Mouse (Mus musculus): ENCODE measurements around the gene Zcwpw1. TPM values are rescaled to one million over a fixed set of nuclear protein-coding genes. Genes with fewer than 3 reads are reported as not detected.

Zcwpw1 gene
- polyA plus RNA-seq, 1 experiment from 2014 or later = 24.8 TPM

DNA sequence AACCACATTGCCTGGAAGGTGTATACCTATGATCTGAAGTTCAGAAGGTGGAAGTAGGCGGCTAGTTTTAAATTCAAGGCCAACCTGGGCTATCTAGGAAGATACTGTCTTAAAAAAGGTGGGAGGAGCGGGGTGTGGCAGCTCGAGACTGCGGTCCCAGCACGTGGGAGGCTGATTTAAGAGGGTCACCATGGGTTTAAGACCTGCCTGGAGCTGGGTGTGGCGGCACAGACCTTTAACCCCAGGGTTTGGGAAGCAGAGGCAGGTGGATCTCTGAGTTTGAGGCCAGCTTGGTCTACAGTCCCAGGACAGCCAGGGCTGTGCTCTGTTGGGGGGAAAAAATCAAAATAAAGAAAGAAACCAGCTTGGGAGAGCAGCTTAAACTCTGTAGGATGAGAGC is 35.6 kb upstream of the Zcwpw1 start:
- Histone ChIP-seq H3K4me2 (replicated peaks; ENCODE audit: low read depth, low read length) (no peak overlapping the region), H3K36me3 (ENCODE audit: insufficient read depth, low read length) (peaks cover 43% of the 10 kb centered on the region), H3K9ac (replicated peaks; ENCODE audit: low read length) (no peak overlapping the region), H3K4me3 (ENCODE audit: low read length) (no peak overlapping the region), H3K9me3 (ENCODE audit: low read length) (no peaks in the 10 kb centered on the region), H3K4me1 (ENCODE audit: insufficient read depth, low read length) (peaks cover 27% of the 10 kb centered on the region), H3K27ac (ENCODE audit: low read length) (no peak overlapping the region), H3K27me3 (ENCODE audit: insufficient read depth, low read length) (no peaks in the 10 kb centered on the region)
- no peak for ATAC-seq (ENCODE audit: low FRiP score, low TSS enrichment)
- WGBS = 82% methylated on average over 6 of the region's 6 CpGs

DNA sequence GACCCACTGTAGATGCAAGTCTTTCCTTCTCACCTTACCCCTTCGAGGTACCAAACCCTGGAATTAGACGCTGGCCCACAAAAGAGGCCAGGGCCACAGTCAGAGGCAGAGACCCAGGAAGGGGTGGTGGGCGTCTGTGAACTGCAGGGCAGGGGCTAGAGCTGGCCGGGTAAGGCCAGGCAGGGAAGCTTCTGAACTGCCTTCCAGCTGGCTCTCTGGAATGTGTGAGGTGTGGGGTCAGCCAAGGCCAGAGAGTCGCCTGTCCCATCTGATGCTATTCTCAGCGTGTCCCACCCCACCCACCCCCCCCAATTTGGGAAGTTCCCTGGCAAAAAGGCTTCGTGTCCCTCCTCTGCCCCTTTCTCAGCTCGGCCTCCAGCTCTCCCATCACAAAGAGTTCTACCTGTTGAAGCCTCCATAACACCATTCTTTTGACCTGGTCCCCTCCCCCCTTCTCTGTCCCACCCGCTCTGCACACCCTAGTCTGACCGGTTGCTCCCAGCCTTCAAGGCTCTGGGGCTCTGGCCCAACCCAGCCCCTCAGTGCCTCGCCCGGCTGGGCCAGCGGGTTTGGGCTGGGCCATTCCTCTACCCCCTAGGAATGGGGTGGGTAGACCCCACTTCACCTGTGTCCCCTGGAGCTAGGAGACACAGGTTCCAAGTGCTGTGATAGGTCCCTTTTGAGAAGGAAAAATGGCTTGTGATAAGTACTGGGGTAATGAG is 34.3 kb upstream of the Zcwpw1 start:
- peaks cover 17% of the 10 kb centered on the region for H3K4me1 ChIP-seq (ENCODE audit: insufficient read depth, low read length)
- no peak overlapping the region for H3K4me2 ChIP-seq (replicated peaks; ENCODE audit: low read depth, low read length)
- no peak overlapping the region for H3K9ac ChIP-seq (replicated peaks; ENCODE audit: low read length)
- H3K27ac ChIP-seq (ENCODE audit: low read length) = no peak overlapping the region; the same call in 1 of the 2 replicates
- no peak for ATAC-seq (ENCODE audit: low FRiP score, low TSS enrichment)
- no peaks in the 10 kb centered on the region for H3K27me3 ChIP-seq (ENCODE audit: insufficient read depth, low read length)
- WGBS = 77% methylated on average over 13 of the region's 13 CpGs
- no peak overlapping the region for H3K4me3 ChIP-seq (ENCODE audit: low read length)
- H3K9me3 ChIP-seq (ENCODE audit: low read length) = no peaks in the 10 kb centered on the region
- peaks cover 48% of the 10 kb centered on the region for H3K36me3 ChIP-seq (ENCODE audit: insufficient read depth, low read length)

DNA sequence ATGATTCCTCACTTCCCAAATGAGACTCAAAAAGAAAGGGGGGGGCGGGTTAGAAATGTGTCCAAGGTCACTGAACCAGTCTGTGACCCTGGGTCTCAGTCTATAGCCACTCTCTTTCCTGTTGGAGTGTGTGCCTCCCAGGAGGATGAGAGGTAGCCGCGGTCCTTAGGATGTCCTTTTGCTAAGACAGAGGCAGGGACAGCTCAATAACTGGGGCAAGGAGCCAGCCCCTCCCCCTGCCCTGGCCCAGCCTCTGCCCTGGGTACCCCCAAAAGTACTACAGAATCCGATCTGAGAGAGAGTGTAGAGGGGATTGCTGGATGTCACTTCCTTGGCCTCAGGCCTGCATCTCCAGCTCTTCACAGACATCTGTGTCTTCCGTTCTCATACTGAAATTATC is 32.2 kb upstream of the Zcwpw1 start:
- no peak for ATAC-seq (ENCODE audit: low FRiP score, low TSS enrichment)
- peaks cover 3% of the 10 kb centered on the region; the same call in 1 of the 2 replicates for H3K4me1 ChIP-seq (ENCODE audit: insufficient read depth, low read length)
- WGBS = 83% methylated on average over 5 of the region's 5 CpGs
- no peak overlapping the region for H3K4me2 ChIP-seq (replicated peaks; ENCODE audit: low read depth, low read length)
- H3K27ac ChIP-seq (ENCODE audit: low read length) = no peak overlapping the region
- no peaks in the 10 kb centered on the region for H3K27me3 ChIP-seq (ENCODE audit: insufficient read depth, low read length)
- H3K9me3 ChIP-seq (ENCODE audit: low read length) = no peaks in the 10 kb centered on the region
- no peak overlapping the region for H3K4me3 ChIP-seq (ENCODE audit: low read length)
- no peak overlapping the region for H3K9ac ChIP-seq (replicated peaks; ENCODE audit: low read length)
- H3K36me3 ChIP-seq (ENCODE audit: insufficient read depth, low read length) = peaks cover 63% of the 10 kb centered on the region

GRCm38 (mm10) chr5:137756106-137756505 is 31.5 kb upstream of the Zcwpw1 start:
- WGBS = 75% methylated on average over 3 of the region's 3 CpGs
- no peak for ATAC-seq (ENCODE audit: low FRiP score, low TSS enrichment)
- no peak overlapping the region for H3K27ac ChIP-seq (ENCODE audit: low read length)
- no peak overlapping the region for H3K4me3 ChIP-seq (ENCODE audit: low read length)
- no peaks in the 10 kb centered on the region for H3K9me3 ChIP-seq (ENCODE audit: low read length)
- H3K4me1 ChIP-seq (ENCODE audit: insufficient read depth, low read length) = peaks cover 3% of the 10 kb centered on the region; the same call in 1 of the 2 replicates
- H3K9ac ChIP-seq (replicated peaks; ENCODE audit: low read length) = no peak overlapping the region
- no peak overlapping the region for H3K4me2 ChIP-seq (replicated peaks; ENCODE audit: low read depth, low read length)
- H3K36me3 ChIP-seq (ENCODE audit: insufficient read depth, low read length) = peaks cover 58% of the 10 kb centered on the region
- H3K27me3 ChIP-seq (ENCODE audit: insufficient read depth, low read length) = no peaks in the 10 kb centered on the region

DNA sequence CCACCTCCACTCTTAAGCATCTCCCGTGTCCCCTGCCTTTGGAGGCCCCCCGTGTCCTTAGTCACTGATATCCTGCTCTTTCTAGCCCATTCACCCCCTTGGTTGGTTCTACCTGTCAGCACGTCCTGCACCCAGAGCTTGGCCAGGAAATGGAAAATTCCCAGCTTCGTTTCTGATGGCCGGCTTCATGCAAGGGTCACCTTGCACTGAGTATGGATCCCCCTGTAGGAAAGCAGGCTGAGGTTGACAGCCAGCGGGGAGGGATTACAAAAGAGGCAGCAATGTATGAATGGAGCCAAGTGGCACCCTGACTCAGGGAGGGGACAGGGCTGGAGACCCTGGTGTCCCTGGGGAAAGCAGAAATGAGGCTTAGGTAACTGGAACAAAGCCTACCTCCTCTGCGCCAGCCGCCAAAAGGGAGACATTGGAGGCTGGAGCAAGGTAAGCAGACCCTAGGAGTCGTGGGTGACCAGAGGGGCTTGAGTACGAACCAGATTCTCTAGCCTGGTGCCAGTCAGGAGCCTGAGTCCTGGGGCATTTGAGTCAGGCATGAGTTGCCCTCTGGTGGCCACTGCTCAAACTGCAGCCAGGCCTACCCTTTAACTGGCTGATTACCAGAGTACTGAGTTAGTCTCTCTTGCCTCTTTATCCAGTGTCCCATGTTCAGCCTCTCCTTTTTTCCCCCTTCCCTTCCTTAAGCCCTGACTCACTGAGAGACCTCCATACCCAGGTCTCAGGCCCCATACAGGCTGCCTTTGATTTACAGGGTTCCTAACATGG is 30.5 kb upstream of the Zcwpw1 start:
- Histone ChIP-seq H3K4me1 (ENCODE audit: insufficient read depth, low read length) (peaks cover 3% of the 10 kb centered on the region; the same call in 1 of the 2 replicates), H3K27ac (ENCODE audit: low read length) (no peak overlapping the region), H3K9me3 (ENCODE audit: low read length) (no peaks in the 10 kb centered on the region), H3K4me2 (replicated peaks; ENCODE audit: low read depth, low read length) (no peak overlapping the region), H3K9ac (replicated peaks; ENCODE audit: low read length) (no peak overlapping the region), H3K4me3 (ENCODE audit: low read length) (no peak overlapping the region), H3K27me3 (ENCODE audit: insufficient read depth, low read length) (no peaks in the 10 kb centered on the region), H3K36me3 (ENCODE audit: insufficient read depth, low read length) (peaks cover 49% of the 10 kb centered on the region)
- WGBS = 47% methylated on average over 10 of the region's 10 CpGs
- 0 out of 2 replicates have a peak, but pooled peaks have one; percentile 17 for ATAC-seq (ENCODE audit: low FRiP score, low TSS enrichment)

DNA sequence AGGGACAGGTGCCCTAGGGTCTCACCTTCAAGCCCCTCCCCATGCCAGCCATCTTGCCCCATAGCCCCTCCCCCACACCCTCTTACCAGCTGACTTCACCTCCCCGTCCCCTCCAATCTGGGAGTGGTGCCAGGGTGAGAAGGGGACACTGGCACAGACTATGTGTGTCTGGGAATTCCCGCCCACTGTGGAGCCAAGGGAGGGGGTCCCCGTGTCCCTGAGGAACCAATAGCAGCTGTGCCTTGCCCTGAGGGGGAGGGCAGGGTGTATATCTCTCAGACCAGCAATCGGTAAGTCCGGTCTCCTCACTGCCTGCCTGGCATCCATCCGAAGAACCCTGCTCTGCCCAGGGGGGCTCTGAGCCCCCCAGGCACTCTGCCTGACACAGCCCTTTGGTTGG is 29.7 kb upstream of the Zcwpw1 start:
- H3K9me3 ChIP-seq (ENCODE audit: low read length) = no peaks in the 10 kb centered on the region
- no peak for ATAC-seq (ENCODE audit: low FRiP score, low TSS enrichment)
- no peak overlapping the region for H3K9ac ChIP-seq (replicated peaks; ENCODE audit: low read length)
- H3K4me2 ChIP-seq (replicated peaks; ENCODE audit: low read depth, low read length) = no peak overlapping the region
- no peaks in the 10 kb centered on the region for H3K27me3 ChIP-seq (ENCODE audit: insufficient read depth, low read length)
- WGBS = 83% methylated on average over 6 of the region's 6 CpGs
- peaks cover 3% of the 10 kb centered on the region; the same call in 1 of the 2 replicates for H3K4me1 ChIP-seq (ENCODE audit: insufficient read depth, low read length)
- H3K4me3 ChIP-seq (ENCODE audit: low read length) = no peak overlapping the region
- no peak overlapping the region for H3K27ac ChIP-seq (ENCODE audit: low read length)
- H3K36me3 ChIP-seq (ENCODE audit: insufficient read depth, low read length) = peaks cover 43% of the 10 kb centered on the region

GRCm38 (mm10) chr5:137758921-137759534 is 28.6 kb upstream of the Zcwpw1 start:
- Histone ChIP-seq H3K4me2 (replicated peaks; ENCODE audit: low read depth, low read length) (no peak overlapping the region), H3K4me1 (ENCODE audit: insufficient read depth, low read length) (peaks cover 3% of the 10 kb centered on the region; the same call in 1 of the 2 replicates), H3K4me3 (ENCODE audit: low read length) (no peak overlapping the region), H3K27me3 (ENCODE audit: insufficient read depth, low read length) (no peaks in the 10 kb centered on the region), H3K9ac (replicated peaks; ENCODE audit: low read length) (no peak overlapping the region), H3K36me3 (ENCODE audit: insufficient read depth, low read length) (peaks cover 34% of the 10 kb centered on the region), H3K27ac (ENCODE audit: low read length) (no peak overlapping the region), H3K9me3 (ENCODE audit: low read length) (no peaks in the 10 kb centered on the region)
- no peak for ATAC-seq (ENCODE audit: low FRiP score, low TSS enrichment)
- 93% methylated on average over 19 of the region's 19 CpGs for WGBS

DNA sequence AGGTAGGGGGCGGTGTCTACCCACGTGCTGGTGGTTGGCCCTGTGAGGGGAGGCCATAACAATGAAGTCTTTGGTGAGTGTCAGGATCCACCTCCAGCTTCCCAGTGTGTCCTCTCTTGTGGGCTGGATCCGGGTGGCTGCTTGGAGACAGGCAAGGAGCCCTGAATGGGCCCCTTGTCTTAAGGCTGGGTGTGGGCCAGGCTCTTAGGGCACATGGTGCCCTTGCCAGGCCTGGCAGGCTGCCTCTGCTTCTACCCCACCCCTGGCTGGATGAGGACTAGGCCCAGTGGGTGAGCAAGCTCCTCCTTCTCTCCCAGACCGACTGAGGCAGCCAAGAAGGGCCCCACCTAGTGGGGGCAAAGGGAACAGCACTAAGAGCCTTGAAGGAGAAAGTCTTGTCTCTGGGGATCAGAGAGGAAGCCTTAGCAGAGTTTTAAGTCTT is 27.6 kb upstream of the Zcwpw1 start:
- ATAC-seq (ENCODE audit: low FRiP score, low TSS enrichment) = peak; percentile 42; the same call in 1 of the 2 replicates
- 45% methylated on average over 4 of the region's 4 CpGs for WGBS
- Histone ChIP-seq H3K9me3 (ENCODE audit: low read length) (no peaks in the 10 kb centered on the region), H3K9ac (replicated peaks; ENCODE audit: low read length) (no peak overlapping the region), H3K36me3 (ENCODE audit: insufficient read depth, low read length) (peaks cover 30% of the 10 kb centered on the region), H3K4me2 (replicated peaks; ENCODE audit: low read depth, low read length) (no peak overlapping the region), H3K4me1 (ENCODE audit: insufficient read depth, low read length) (peaks cover 3% of the 10 kb centered on the region; the same call in 1 of the 2 replicates), H3K27me3 (ENCODE audit: insufficient read depth, low read length) (no peaks in the 10 kb centered on the region), H3K4me3 (ENCODE audit: low read length) (no peak overlapping the region), H3K27ac (ENCODE audit: low read length) (no peak overlapping the region)

GRCm38 (mm10) chr5:137764609-137765340 is 22.8 kb upstream of the Zcwpw1 start:
- H3K27ac ChIP-seq (ENCODE audit: low read length) = no peak overlapping the region
- no peaks in the 10 kb centered on the region for H3K27me3 ChIP-seq (ENCODE audit: insufficient read depth, low read length)
- WGBS = 60% methylated on average over 9 of the region's 9 CpGs
- peaks cover 4% of the 10 kb centered on the region; the same call in 1 of the 2 replicates for H3K9me3 ChIP-seq (ENCODE audit: low read length)
- no peaks in the 10 kb centered on the region for H3K4me1 ChIP-seq (ENCODE audit: insufficient read depth, low read length)
- no peak overlapping the region for H3K9ac ChIP-seq (replicated peaks; ENCODE audit: low read length)
- no peak overlapping the region for H3K4me2 ChIP-seq (replicated peaks; ENCODE audit: low read depth, low read length)
- ATAC-seq (ENCODE audit: low FRiP score, low TSS enrichment) = no peak
- 0 out of 2 replicates have a peak, but pooled peaks cover 3% of the 10 kb centered on the region for H3K36me3 ChIP-seq (ENCODE audit: insufficient read depth, low read length)
- no peak overlapping the region for H3K4me3 ChIP-seq (ENCODE audit: low read length)

Measured in kidney, embryonic 16.5 days (tissue).